Mouse (Mus musculus) CH12.LX (cell line): ENCODE measurements around the gene Gabpb2. TPM values are rescaled to one million over a fixed set of nuclear protein-coding genes. Genes with fewer than 3 reads are reported as not detected.
A peak's percentile ranks its signal among the peaks of the same experiment; 100 is the strongest.

Experiments
- DNase-seq: peaks from one replicate; pipeline ENCODE4 v3.0.0-alpha.2; 2013; ENCODE audit errors: extremely low read depth
- H3K27ac ChIP-seq: 2 replicates; pipeline ENCODE4 v1.5.1; 2012; ENCODE audit warnings: low read depth, mild to moderate bottlenecking, control low read depth, moderate library complexity; ENCODE audit not compliant: insufficient read depth
- H3K27me3 ChIP-seq: replicated peaks from 2 replicates; pipeline ENCODE3; 2012; ENCODE audit warnings: inconsistent platforms
- H3K36me3 ChIP-seq, 2 experiments: replicated peaks in 1 of 2; 2 replicates each; pipeline versions ENCODE3 to v1.6.1; 2012; ENCODE audit warnings: inconsistent platforms in 1 of 2, low read length in 1 of 2, mild to moderate bottlenecking in 1 of 2, mixed read lengths in 1 of 2, moderate library complexity in 1 of 2; ENCODE audit not compliant: control insufficient read depth in 1 of 2, insufficient read depth in 1 of 2
- H3K4me1 ChIP-seq, 2 experiments: 2 replicates each; pipeline ENCODE4 v1.6.1; 2012; ENCODE audit warnings: inconsistent platforms in 1 of 2, moderate library complexity in 1 of 2; ENCODE audit not compliant: insufficient read depth in 2 of 2, control insufficient read depth in 1 of 2
- H3K4me2 ChIP-seq: 2 replicates; pipeline ENCODE4 v1.6.1; 2012; ENCODE audit warnings: low read depth, mild to moderate bottlenecking, control low read depth; ENCODE audit not compliant: poor library complexity, insufficient read depth, severe bottlenecking
- H3K4me3 ChIP-seq, 3 experiments: fragments of 150-350 bp in 1 of 3; sonication (generic) in 1 of 3; replicated peaks in 1 of 3; 2 replicates each; pipeline versions ENCODE3 to v1.5.1; 2011 to 2012; ENCODE audit warnings: low read depth in 2 of 3, low read length in 2 of 3, mild to moderate bottlenecking in 2 of 3, moderate library complexity in 2 of 3, control low read depth in 1 of 3, improper control_type of control experiment in 1 of 3, inconsistent platforms in 1 of 3, mixed read lengths in 1 of 3; ENCODE audit not compliant: poor library complexity in 1 of 3
- H3K79me2 ChIP-seq: replicated peaks from 2 replicates; pipeline ENCODE4 v1.6.1; 2012; ENCODE audit warnings: mild to moderate bottlenecking, moderate library complexity; ENCODE audit not compliant: control insufficient read depth, poor library complexity, insufficient read depth, severe bottlenecking; ENCODE audit errors: extremely low read depth
- H3K9ac ChIP-seq: 2 replicates; pipeline ENCODE4 v1.6.1; 2012; ENCODE audit warnings: low read depth, mild to moderate bottlenecking, control low read depth, moderate library complexity; ENCODE audit not compliant: insufficient read depth
- H3K9me3 ChIP-seq: replicated peaks from 2 replicates; pipeline ENCODE3; 2012; ENCODE audit warnings: low read length, inconsistent platforms, mixed read lengths
- ELF1 ChIP-seq: IDR thresholded peaks from 2 replicates; pipeline ENCODE4 v1.6.1; 2014; ENCODE audit warnings: low read depth, mild to moderate bottlenecking, inconsistent platforms, low read length, improper control_type of control experiment
- EP300 ChIP-seq: IDR thresholded peaks from 2 replicates; pipeline ENCODE4 v1.6.1; 2011; ENCODE audit warnings: low read length, improper control_type of control experiment
- ETS1 ChIP-seq: conservative IDR thresholded peaks from 2 replicates; pipeline ENCODE4 v1.6.1; 2012; ENCODE audit warnings: low read depth, mild to moderate bottlenecking, inconsistent platforms, low read length, improper control_type of control experiment, moderate library complexity
- GABPA ChIP-seq: IDR thresholded peaks from 2 replicates; pipeline ENCODE4 v1.6.1; 2012; ENCODE audit warnings: low read depth, low read length, improper control_type of control experiment, inconsistent platforms; ENCODE audit not compliant: insufficient replicate concordance
- IRF4 ChIP-seq: IDR thresholded peaks from 2 replicates; pipeline ENCODE4 v1.6.1; 2014; ENCODE audit warnings: low read depth, mild to moderate bottlenecking, inconsistent platforms, low read length, improper control_type of control experiment
- JUN ChIP-seq: IDR thresholded peaks from 2 replicates; pipeline ENCODE4 v1.6.1; 2011; ENCODE audit warnings: low read depth, mild to moderate bottlenecking, low read length, improper control_type of control experiment, moderate library complexity; ENCODE audit not compliant: insufficient read depth
- MEF2A ChIP-seq: IDR thresholded peaks from 2 replicates; pipeline ENCODE4 v1.6.1; 2014; ENCODE audit warnings: low read depth, mild to moderate bottlenecking, inconsistent platforms, low read length, improper control_type of control experiment, borderline replicate concordance
- MYC ChIP-seq: IDR thresholded peaks from 2 replicates; pipeline ENCODE4 v1.6.1; 2011; ENCODE audit warnings: low read depth, mild to moderate bottlenecking, improper control_type of control experiment, low read length
- NELFE ChIP-seq: IDR thresholded peaks from 2 replicates; pipeline ENCODE4 v1.6.1; 2011; ENCODE audit warnings: low read depth, low read length, improper control_type of control experiment
- NRF1 ChIP-seq: IDR thresholded peaks from 2 replicates; pipeline ENCODE4 v1.6.1; 2014; ENCODE audit warnings: low read depth, mild to moderate bottlenecking, inconsistent platforms, low read length, improper control_type of control experiment, moderate library complexity
- POLR2AphosphoS2 ChIP-seq: IDR thresholded peaks from 2 replicates; pipeline ENCODE4 v1.6.1; 2011; ENCODE audit warnings: low read depth, low read length, improper control_type of control experiment
- TBP ChIP-seq: conservative IDR thresholded peaks from 2 replicates; pipeline ENCODE4 v1.6.1; 2011; ENCODE audit warnings: low read depth, low read length, improper control_type of control experiment
- ZNF384 ChIP-seq: IDR thresholded peaks from 2 replicates; pipeline ENCODE4 v1.6.1; 2012; ENCODE audit warnings: low read depth, low read length, improper control_type of control experiment, inconsistent platforms
- dilution Hi-C: fragments of 300-500 bp; cut with MboI; formaldehyde crosslinking; loops from 2 replicates; pipeline ENCODE4 v1.14.3; 2020; ENCODE audit warnings: low sequenced_read_pairs; ENCODE audit not compliant: extremely low pct_unique_long_range_greater_than_20kb, extremely low pct_ligation_motif_present
- in situ Hi-C: fragments of 300-500 bp; cut with MboI; formaldehyde crosslinking; loops from 3 replicates; pipeline ENCODE4 v1.14.3; 2019; ENCODE audit warnings: low sequenced_read_pairs, low pct_ligation_motif_present, low pct_unique_long_range_greater_than_20kb, mixed read lengths
- polyA plus RNA-seq: library from polyadenylated mRNA; unstranded; fragments of >175 nt; gene quantifications from 2 replicates; pipeline ENCODE4 v1.2.1, GENCODE M21; 2012; ENCODE audit warnings: low read depth; ENCODE audit not compliant: insufficient read length
- total RNA-seq, 2 experiments: library from RNA; depleted of rRNA; stranded (reverse); fragments of 300-350 nt in 1 of 2; fragments of >200 nt in 1 of 2; gene quantifications; 2 replicates each; pipeline ENCODE4 v1.2.3; 2012 to 2014

The Gabpb2 gene
- total and polyA plus RNA-seq, 3 experiments: 14.7 to 20.6 (median 16.6) TPM

DNA sequence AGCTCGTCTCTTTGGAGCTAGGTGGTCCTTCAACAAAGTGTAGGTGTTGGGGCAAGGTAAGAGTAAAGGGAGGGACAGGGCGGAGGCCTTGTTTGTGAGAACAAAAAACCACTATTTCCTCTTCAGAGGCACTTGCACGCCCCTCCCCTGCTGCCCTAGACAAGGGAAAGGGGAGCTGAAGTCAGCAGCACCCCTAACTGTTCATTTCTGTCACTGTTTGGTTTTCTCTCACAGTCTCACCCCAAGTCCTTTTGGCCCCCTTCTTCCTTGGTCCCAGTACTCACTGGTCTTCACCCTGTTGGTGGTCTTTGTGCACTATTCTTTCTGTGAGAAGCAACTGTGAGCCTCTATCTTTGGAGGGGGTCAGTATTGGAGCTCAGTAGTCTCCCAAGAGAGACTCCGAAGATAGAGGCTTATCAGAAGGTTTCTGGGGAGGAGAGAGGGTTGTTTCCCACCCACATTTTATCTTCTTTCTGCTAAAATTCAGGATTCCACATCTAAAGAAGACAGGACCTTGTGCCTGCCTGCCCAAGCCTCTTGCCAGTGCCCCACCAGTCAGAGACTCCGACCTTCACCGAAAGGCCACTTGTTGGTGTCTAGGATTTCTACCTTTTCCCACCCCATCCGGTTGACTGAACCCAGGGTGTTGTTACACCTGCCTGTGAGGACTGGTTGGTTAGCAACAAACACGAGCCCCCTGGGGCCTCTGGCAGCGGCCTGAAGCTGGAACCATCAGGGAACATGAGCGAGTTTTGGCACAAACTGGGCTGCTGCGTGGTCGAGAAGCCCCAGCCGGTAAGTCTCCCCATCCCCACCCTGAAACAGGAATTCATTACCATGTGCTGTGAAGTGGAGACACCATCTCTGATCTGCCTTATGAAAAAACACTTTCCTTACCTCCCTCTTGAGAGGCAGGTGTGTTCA is 13.8 kb upstream of the Gabpb2 start, which contains the start of gene Mllt11:
Mllt11 (minus strand) TSS at position 874 of the 924 bp plus-strand sequence.
- Histone ChIP-seq H3K4me2 (peak within 1 kb of the TSS; percentile 79), H3K9ac (peak within 1 kb of the TSS; percentile 95), H3K27ac (peak within 1 kb of the TSS; percentile 97), H3K4me3 (peak within 1 kb of the TSS; percentile 45 to 76 (median 50)), H3K4me1 (peaks cover 18 to 46% of the 10 kb centered on the region in 2 experiments), H3K9me3 (no peaks in the 10 kb centered on the region), H3K27me3 (no peaks in the 10 kb centered on the region), H3K79me2 (peaks cover 51% of the 10 kb centered on the region), H3K36me3 (peaks cover 37 to 47% of the 10 kb centered on the region in 2 experiments)
- dilution Hi-C loops: no loop called here
- DNase-seq: peak; percentile 28
- in situ Hi-C loops: no loop called here
- no peak for TF ChIP-seq ETS1
- 0 out of 2 replicates have a peak, but pooled peaks have one; percentile 15 for TF ChIP-seq MEF2A
- TF ChIP-seq MYC: 0 out of 2 replicates have a peak, but pooled peaks have one; percentile 30

DNA sequence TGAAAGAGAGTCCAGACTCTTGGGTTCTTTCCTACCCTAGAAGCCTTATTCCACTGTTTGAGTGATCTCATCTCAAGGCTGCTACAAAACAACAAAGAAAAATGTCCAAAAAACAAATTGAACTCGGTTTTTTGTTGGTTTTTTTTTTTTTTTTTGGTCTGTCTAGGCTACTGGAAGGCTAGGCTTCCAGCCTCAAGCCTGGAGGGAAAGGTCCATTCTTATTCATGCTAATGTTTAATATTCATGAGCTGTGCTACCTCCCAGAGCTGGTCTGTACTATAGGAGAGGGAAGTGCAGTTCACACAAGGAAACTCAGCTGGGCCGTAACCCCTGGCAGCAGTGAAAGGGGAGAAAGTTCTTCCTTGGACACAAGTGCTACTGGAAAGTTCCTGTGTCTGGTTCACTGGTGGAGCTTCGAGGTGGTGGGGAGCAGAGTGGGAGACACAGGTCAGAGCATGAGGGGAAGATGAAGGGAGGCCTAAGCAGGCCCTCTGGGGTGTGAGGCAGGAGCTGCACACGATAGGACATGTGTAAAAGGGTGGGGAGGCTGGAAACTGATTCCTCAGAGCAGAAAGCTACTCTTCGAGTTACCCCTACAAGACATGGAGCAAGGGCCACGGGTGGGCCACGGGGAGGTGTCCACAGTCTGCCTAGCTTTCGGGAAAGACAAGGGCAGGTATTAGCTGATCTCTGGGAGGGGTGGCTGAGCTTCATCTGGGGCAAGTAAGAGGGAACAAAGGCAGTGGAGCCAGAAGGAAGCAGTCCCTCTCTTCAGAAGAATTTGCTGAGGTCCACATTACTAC is 13.0 kb upstream of the Gabpb2 start:
- H3K4me1 ChIP-seq: peaks cover 18 to 51% of the 10 kb centered on the region in 2 experiments
- peak overlapping the region; percentile 50 to 97 (median 76) for H3K4me3 ChIP-seq
- H3K9me3 ChIP-seq: no peaks in the 10 kb centered on the region
- peaks cover 32 to 42% of the 10 kb centered on the region in 2 experiments for H3K36me3 ChIP-seq
- peak overlapping the region; percentile 97 for H3K27ac ChIP-seq
- no peaks in the 10 kb centered on the region for H3K27me3 ChIP-seq
- in situ Hi-C loops: no loop called here
- TF ChIP-seq ELF1: no peak
- TF ChIP-seq ZNF384: peak; percentile 52; the same call in 1 of the 2 replicates
- TF ChIP-seq NELFE: 0 out of 2 replicates have a peak, but pooled peaks have one; percentile 8
- 0 out of 2 replicates have a peak, but pooled peaks have one; percentile 36 for TF ChIP-seq TBP
- TF ChIP-seq POLR2AphosphoS2: no peak
- TF ChIP-seq GABPA: no peak
- TF ChIP-seq EP300: peak; percentile 62
- peak; percentile 64 for TF ChIP-seq IRF4
- peak; percentile 8; the same call in 1 of the 2 replicates for TF ChIP-seq MYC
- TF ChIP-seq NRF1: no peak
- peak; percentile 19; the same call in 1 of the 2 replicates for TF ChIP-seq JUN
- H3K9ac ChIP-seq: peak overlapping the region; percentile 95
- H3K4me2 ChIP-seq: peak overlapping the region; percentile 79
- dilution Hi-C loops: no loop called here
- H3K79me2 ChIP-seq: peaks cover 59% of the 10 kb centered on the region
- peak; percentile 40 for DNase-seq
